Mouse (Mus musculus) brain, embryonic 14.5 days (tissue): Measurements from ENCODE around the gene Slc12a8. TPM values are rescaled to one million over a fixed set of nuclear protein-coding genes. Genes with fewer than 3 reads are reported as not detected.

Experiments
- DNase-seq: peaks from one replicate; pipeline ENCODE4 v3.0.0-alpha.2; 2011; ENCODE audit warnings: low read depth
- CTCF ChIP-seq: fragments of 200-500 bp; IDR thresholded peaks from 2 replicates; pipeline ENCODE4 v1.5.1; 2012; ENCODE audit warnings: inconsistent platforms, mild to moderate bottlenecking, moderate library complexity, borderline replicate concordance; ENCODE audit not compliant: insufficient read depth, insufficient read length; ENCODE audit errors: extremely low read depth
- POLR2A ChIP-seq: fragments of 200-500 bp; IDR thresholded peaks from 2 replicates; pipeline ENCODE4 v1.6.1; 2012; ENCODE audit warnings: mild to moderate bottlenecking, inconsistent platforms, borderline replicate concordance; ENCODE audit not compliant: poor library complexity, insufficient read depth, insufficient read length, severe bottlenecking; ENCODE audit errors: extremely low read depth
- polyA plus RNA-seq: library from polyadenylated mRNA; depleted of rRNA; stranded (reverse); fragments of >200 nt; gene quantifications from 2 replicates; pipeline ENCODE4 v1.2.3, GENCODE M21; 2012

Gene Slc12a8
- polyA plus RNA-seq, 1 experiment = 0.75 TPM

DNA sequence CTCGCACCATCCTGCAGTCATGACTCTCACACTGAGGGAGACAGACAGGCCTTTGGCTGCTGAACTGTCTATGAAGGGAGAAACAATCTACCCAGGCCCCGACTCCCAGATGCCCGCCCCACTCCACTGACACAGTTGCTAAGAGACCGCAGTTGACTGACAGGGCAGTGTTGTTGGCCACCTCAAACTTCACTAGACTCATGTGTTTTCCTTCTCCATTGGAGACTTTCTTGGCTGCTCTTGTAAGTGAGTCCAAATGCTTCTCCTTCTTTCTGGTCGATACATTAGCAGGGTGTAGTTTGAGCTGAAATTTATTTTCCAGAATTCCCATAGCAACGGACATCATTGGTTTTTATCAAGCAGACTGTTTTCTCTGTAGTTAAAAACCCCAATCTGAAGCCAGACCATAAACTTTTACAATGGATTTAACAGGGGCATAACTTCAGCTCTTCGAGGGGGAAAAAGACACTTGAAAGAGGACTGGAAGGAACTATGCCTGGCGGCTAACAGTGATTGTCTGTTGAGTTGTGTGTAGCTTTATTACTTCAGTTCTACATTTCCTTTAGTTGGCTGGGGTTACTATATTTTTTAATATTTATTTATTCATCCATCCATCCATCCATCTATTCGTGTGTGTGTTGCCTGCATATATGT, 36.7 kb downstream of the Slc12a8 start:
- no peak for TF ChIP-seq CTCF
- TF ChIP-seq POLR2A = no peak
- peak; percentile 68 for DNase-seq

DNA sequence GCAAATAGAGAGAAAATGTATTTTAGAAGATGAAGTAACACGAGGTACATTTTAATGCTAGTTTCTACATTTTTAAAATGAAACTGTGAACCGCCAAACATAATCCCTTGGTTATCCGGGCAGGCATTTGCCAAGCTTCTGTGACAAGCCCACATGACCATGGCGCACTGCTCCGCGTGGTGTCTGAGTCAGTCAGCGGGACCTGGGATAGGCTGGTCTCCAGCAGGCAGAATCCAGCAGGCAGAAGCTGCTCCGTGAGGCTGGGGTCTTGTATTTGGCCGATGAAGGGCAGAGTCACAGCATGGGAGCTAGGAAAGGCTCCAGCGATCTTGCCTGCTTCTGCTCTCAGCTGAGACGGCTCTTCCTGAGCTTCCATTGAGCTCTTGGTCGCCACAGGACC, 41.0 kb downstream of the Slc12a8 start:
- DNase-seq = peak; percentile 24
- no peak for TF ChIP-seq POLR2A
- no peak for TF ChIP-seq CTCF

DNA sequence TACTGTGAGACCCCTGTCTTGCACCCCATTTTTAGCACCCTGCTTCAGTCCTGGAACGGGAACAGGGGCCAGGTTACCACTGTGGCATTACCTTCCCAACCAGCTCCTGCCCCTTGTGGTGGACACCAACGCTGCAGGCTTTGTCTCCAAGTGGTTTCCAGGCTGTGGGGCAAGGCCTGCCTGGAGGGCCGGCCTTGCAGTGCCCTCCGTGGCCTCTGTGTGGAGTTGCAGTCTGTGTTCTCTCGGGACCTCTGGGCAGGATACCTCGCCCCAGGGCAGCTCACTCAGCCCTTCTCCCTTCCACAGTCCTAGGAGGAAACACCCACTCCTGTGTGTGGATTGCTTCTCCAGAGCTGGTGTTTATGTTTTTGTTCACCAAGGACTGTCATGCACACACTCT, 43.2 kb downstream of the Slc12a8 start:
- peak; percentile 87 for DNase-seq
- no peak for TF ChIP-seq POLR2A
- TF ChIP-seq CTCF = peak; percentile 81

DNA sequence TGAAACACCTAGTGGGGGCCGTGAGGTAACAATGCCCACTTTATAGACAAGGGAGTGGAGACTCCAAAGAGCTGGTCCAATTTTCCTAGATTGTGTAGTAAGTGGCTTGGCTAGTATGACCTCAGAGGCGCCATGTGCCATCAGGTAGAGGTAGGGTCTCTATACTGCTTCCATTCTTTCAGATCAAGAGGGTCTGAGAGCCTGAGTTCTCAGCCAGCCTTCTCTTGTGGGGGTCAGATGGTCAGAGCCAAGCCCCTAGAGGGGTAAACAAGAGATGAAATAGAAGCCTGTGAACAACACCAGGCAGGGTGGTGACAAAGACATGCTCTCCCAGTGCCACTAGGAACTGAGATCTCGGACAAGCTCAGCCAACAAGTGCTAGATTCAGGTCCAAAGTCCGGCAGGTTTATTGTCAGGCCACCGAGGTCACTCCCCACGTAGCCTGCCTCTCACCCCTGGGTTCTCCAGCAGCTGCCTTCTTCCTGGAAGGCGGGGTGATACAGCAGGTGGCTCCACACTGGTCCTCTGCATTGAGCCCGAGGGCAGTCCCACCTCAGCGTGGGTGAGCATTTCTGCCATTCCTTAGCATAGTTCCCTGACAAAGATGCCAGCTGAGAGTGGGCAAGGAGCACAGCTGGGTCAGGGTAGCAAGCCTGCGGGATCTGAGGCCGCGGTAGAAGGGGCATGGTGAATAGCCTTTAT, 44.3 kb downstream of the Slc12a8 start:
- TF ChIP-seq CTCF (no peak), POLR2A (no peak)
- DNase-seq = no peak

DNA sequence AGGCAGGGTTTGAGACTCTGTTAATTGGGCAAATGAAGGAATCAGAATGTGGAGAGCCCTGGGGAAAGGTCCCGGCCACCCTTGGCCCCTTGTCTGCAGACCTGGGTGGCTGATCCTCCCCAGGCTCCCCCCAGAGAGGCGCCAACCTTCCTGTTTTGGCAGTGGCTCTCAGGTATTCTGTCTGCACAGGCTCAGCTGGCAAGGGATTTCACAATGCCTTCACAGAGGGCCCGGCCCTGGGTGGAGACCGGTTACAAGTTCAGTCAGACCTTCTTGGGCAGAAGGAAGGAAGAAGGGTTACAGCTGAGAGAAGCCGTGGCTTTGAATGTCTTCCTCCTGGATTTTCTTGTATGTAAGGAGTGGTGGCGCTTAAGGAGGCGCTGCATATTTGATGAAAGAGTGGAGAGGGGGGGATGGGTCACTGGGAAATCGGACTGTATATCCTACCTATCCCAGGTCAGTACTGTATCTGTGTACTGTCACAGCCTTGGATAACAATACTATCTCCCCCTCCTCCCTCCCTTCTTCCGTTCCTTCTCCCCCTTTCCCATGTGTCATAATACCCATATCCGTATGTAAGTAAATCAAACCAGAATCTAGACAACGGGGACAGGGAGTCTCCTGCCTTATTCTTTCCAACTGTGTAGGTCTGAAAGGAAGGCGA, 45.9 kb downstream of the Slc12a8 start:
- TF ChIP-seq CTCF = no peak
- TF ChIP-seq POLR2A = no peak
- DNase-seq = peak; percentile 30

DNA sequence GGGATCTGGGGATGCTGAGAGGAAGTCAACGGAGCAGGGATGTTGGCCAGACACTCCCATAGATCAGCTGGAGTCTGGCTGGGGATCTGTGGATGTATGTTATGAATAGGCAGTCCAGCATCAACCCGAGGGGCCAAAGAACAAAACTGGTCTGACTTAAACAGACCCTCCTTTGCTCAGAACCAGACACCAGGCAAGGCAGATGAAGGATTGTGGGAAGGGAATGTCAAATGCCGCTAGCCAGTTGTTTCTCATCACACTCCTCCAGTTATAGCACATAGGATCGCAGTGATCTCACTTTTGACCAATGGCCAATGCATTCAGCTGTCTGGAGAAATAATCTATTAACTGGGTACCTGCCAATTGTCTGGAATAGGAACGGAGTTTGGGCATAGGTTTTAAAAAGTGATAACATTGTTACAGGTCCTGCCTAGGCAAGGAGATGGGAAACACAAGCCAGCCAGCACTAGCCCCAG, 46.4 kb downstream of the Slc12a8 start:
- no peak for DNase-seq
- TF ChIP-seq CTCF (no peak), POLR2A (no peak)

DNA sequence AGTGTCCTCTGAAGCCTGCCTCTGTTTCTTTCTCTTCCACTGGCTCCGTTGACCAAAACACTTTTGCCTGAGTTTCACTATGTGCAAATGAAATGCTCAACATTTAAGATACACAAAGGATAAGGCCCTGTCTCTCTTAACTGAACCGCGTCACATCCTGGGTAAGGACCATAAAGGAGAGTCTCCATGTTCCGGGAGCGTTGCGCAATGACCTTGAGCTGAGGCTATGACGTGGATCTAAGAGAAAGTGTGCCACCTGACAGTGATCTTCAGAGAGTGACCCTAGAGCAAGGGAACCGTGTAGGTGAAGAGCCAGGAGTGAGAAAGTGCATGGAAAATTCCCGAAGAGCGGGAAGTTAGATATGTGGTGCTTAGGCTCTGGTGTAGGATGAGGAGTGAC, 49.3 kb downstream of the Slc12a8 start:
- DNase-seq = no peak
- TF ChIP-seq CTCF (no peak), POLR2A (no peak)

DNA sequence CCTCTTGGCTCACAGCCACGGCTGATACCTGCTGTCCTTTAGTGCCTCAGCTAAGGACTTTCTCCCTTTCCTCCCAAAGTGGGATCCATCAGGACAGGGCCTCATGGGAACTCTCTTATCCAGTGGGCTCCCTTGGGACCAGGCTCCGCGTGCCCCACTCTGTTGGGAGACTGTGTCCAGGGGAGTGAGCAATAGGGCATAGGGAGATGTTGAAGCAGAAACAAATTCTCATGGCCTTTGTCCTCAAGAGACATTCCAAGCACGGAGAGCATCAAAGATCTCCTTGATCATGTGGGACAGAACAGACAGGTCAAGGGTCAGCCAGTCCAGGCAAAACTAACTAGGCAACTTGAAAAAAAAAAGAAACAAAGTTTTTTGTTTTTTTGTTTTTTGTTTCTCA, 50.6 kb downstream of the Slc12a8 start:
- TF ChIP-seq POLR2A (no peak), CTCF (no peak)
- DNase-seq = no peak

DNA sequence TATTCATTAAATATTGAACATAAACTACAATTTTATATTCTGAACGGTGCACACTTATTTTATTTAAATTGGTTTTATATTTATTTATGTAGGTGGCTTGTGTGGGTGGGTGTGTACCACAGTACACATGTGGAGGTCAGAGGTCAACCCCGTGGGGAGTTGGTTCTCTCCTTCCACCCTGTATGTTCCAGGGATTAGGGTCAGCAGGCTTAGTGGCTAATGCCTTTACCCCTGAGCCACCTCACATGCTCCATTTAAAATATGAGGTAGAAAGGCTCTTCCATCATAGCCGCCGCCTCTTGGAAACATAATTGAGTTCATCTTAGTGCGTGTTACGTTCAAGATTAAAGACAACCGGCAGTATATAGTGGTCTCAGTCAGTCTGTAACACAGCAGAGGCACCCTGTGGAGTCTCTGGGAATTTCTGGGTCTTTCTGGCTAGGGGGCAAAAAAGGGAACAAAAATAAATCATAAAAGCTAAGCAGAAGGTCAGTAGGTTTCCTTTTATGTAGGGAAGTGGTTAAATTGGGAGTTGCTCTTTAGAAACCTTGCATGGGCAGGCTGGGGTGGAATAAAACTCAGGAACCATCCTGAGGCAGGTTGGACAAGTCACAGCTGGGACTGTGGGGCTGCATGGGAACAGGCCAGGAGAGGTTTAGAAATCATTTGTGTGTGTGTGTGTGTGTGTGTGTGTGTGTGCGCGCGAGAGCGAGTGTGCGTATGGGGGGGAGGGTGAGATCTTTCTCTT, 51.3 kb downstream of the Slc12a8 start:
- TF ChIP-seq POLR2A = no peak
- TF ChIP-seq CTCF = no peak
- peak; percentile 19 for DNase-seq

DNA sequence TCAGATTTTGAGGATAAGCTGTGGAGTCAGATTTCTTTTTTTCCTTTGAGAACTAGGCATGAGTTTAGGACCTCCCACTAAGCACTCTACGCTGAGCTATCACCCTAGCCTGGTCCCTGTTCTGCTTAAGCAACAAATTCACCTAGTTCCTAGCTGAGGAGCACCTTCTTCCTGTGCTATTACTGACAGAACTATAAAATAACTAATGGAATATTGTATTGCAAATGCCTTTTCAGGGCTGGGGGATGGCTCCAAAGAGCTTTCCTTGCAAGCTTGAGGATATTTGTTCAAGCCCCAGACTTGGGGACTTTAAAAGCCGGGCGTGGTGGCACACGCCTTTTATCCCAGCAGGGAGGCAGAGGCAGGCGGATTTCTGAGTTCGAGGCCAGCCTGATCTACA, 55.5 kb downstream of the Slc12a8 start:
- no peak for DNase-seq
- TF ChIP-seq CTCF = no peak

DNA sequence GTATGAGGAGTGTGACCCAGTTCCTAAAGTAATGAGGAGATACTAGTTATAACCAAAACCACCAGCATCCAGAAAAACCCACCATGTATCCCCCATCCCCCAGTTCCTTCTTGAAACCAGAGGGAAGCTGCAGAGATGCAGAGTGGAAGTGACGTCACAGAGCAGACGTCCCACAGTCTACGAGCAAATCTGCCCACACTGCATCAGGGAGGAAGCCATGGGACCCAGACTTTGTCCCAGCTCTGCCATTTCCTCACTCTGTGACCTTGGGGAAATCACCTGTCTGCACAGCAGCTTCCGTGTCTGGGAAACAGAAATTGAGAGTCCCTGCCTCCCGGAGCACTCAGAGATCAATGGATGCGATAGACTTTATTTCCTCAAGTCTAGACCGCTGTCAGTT, 56.6 kb downstream of the Slc12a8 start:
- no peak for DNase-seq
- TF ChIP-seq POLR2A = no peak
- TF ChIP-seq CTCF = no peak

DNA sequence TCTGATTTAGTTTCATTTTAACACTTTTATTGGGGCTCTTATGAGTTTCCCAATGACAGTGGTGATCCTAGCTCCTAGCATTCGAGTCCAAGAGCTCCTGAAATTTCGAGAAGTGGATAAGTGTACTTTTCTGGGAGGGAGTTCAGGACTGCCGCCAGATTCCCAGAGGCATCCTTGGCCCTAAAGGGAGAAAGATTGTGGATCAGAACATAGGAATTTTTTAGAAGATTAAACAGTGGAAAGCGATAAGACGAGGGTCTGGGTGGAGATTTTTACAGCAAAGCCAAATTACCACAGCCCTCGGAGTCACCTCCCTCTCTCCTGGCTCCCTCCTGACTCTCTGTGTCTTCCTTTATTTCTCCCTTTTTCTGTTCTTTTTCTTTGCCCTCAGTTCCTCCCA, 58.6 kb downstream of the Slc12a8 start:
- TF ChIP-seq CTCF (no peak), POLR2A (no peak)
- DNase-seq = no peak
